Comparison of ENCODE assay signal across 11 mouse cellular contexts in genomic region chr6:99377131-99377530, GRCm38 (mm10).
A peak's percentile ranks its signal among the peaks of the same experiment; 100 is the strongest.
DNase-seq lines count a peak whose midpoint lies in the region; ATAC-seq lines count a peak whose summit lies in the region.
"Had no signal": no experiment of that assay in that cellular context is flagged by ENCODE, and none has a peak within 500 bp of the region (broad histone marks: within the 10 kb centered on the region; RNA-seq: fewer than 3 reads in every experiment).

No protein-coding gene starts in this region.

- peak overlapping the region; percentile 19 for H3K27ac ChIP-seq in heart, embryonic 16.5 days (ENCODE audit: low read length)
- H3K27ac ChIP-seq in lung, embryonic 16.5 days (ENCODE audit: low read length), result peak overlapping the region; percentile 10; the same call in 1 of the 2 replicates
- H3K27ac ChIP-seq in forebrain, embryonic 15.5 days (replicated peaks), result peak overlapping the region; percentile 84

- no peaks in the 10 kb centered on the region for H3K27me3 ChIP-seq in heart, embryonic 16.5 days (ENCODE audit: control insufficient read depth, insufficient read depth, low read length)
- H3K27me3 ChIP-seq in lung, embryonic 16.5 days (ENCODE audit: control insufficient read depth, insufficient read depth, low read depth, low read length), result no peaks in the 10 kb centered on the region
- no peaks in the 10 kb centered on the region for H3K27me3 ChIP-seq in forebrain, embryonic 15.5 days

- H3K36me3 ChIP-seq in heart, embryonic 16.5 days (ENCODE audit: control insufficient read depth, insufficient read depth), result no peaks in the 10 kb centered on the region
- no peaks in the 10 kb centered on the region for H3K36me3 ChIP-seq in lung, embryonic 16.5 days (ENCODE audit: control insufficient read depth, insufficient read depth, low read length)
- no peaks in the 10 kb centered on the region for H3K36me3 ChIP-seq in forebrain, embryonic 15.5 days

- ATAC-seq in heart, embryonic 16.5 days (replicated peaks; ENCODE audit: extremely low read depth, insufficient read depth, low FRiP score), result no peak
- ATAC-seq in lung, embryonic 16.5 days (ENCODE audit: low read depth), result no peak
- ATAC-seq in forebrain, embryonic 15.5 days (replicated peaks), result peak; percentile 45; the same call in 1 of the 2 replicates
- ATAC-seq in megakaryocyte-erythroid progenitor cell, adult 5-6 weeks (replicated peaks; ENCODE audit: low FRiP score, low TSS enrichment, poor library complexity, severe bottlenecking), result no peak
- ATAC-seq: activated CD4-positive, CD25-positive, alpha-beta regulatory T cell, adult 4 months had no signal

- no peaks in the 10 kb centered on the region; the same call in 1 of the 2 replicates for H3K9me3 ChIP-seq in heart, embryonic 16.5 days (replicated peaks; ENCODE audit: control insufficient read depth, low read length)
- no peaks in the 10 kb centered on the region for H3K9me3 ChIP-seq in lung, embryonic 16.5 days (ENCODE audit: control insufficient read depth, low read length)
- no peaks in the 10 kb centered on the region for H3K9me3 ChIP-seq in forebrain, embryonic 15.5 days

- H3K9ac ChIP-seq in heart, embryonic 16.5 days (ENCODE audit: low read length), result no peak overlapping the region
- 0 out of 2 replicates have a peak overlapping the region, but pooled peaks have one; percentile 21 for H3K9ac ChIP-seq in lung, embryonic 16.5 days (ENCODE audit: low read length)
- no peak overlapping the region for H3K9ac ChIP-seq in forebrain, embryonic 15.5 days (replicated peaks)

- peaks cover 22% of the 10 kb centered on the region; the same call in 1 of the 2 replicates for H3K4me1 ChIP-seq in heart, embryonic 16.5 days (ENCODE audit: control insufficient read depth, insufficient read depth, low read length)
- H3K4me1 ChIP-seq in lung, embryonic 16.5 days (replicated peaks; ENCODE audit: control insufficient read depth, insufficient read depth, low read length), result peaks cover 43% of the 10 kb centered on the region
- H3K4me1 ChIP-seq in forebrain, embryonic 15.5 days, result peaks cover 38% of the 10 kb centered on the region

- peak; percentile 15 for DNase-seq in cerebellum, adult 11-12 months
- no peak for DNase-seq in cerebellum, adult 11 months
- DNase-seq in heart, postnatal 4 days, result no peak
- no peak for DNase-seq in lung, postnatal 4 days
- DNase-seq: gastrocnemius, postnatal 25 days; lung, adult 18-20 months had no signal

- 64% methylated on average over 2 of the region's 2 CpGs for WGBS in heart, embryonic 16.5 days
- WGBS in lung, embryonic 16.5 days, result 63% methylated on average over 2 of the region's 2 CpGs
- WGBS in forebrain, embryonic 15.5 days, result 66% methylated on average over 2 of the region's 2 CpGs

- no peak overlapping the region for H3K4me3 ChIP-seq in heart, embryonic 16.5 days (ENCODE audit: low read length)
- H3K4me3 ChIP-seq in lung, embryonic 16.5 days (ENCODE audit: low read length), result no peak overlapping the region
- H3K4me3 ChIP-seq in forebrain, embryonic 15.5 days, result no peak overlapping the region

- H3K4me2 ChIP-seq in heart, embryonic 16.5 days (ENCODE audit: low read depth, low read length), result no peak overlapping the region
- H3K4me2 ChIP-seq in lung, embryonic 16.5 days (ENCODE audit: low read depth, low read length), result no peak overlapping the region
- no peak overlapping the region for H3K4me2 ChIP-seq in forebrain, embryonic 15.5 days (replicated peaks)

Comparison
In these comparisons a context has a peak if more than half of its experiments do, and no peak if none do; other contexts are left out.
1. H3K27ac ChIP-seq: peak in every context shown above with its lines; median percentile 84 in forebrain, embryonic 15.5 days; 19 in heart, embryonic 16.5 days; 10 in lung, embryonic 16.5 days.